Mouse (Mus musculus) heart, embryonic 14.5 days (tissue): ENCODE measurements around the gene Bcl9l. TPM values are rescaled to one million over a fixed set of nuclear protein-coding genes. Genes with fewer than 3 reads are reported as not detected.

ENCODE experiments used
- ATAC-seq: fragments of 200-750 bp; cut with Nextera tagmentation; 2 replicates; pipeline ENCODE4 v1.8.0; 2017; ENCODE audit warnings: low read depth, moderate TSS enrichment; ENCODE audit not compliant: insufficient number of reproducible peaks, insufficient read depth, low FRiP score
- H3K27ac ChIP-seq, 2 experiments: fragments of 200-500 bp in 1 of 2; fragments of 300-500 bp in 1 of 2; sonication (generic) in 1 of 2; replicated peaks in 1 of 2; 2 replicates each; pipeline ENCODE4 v1.5.1; 2012 to 2014; ENCODE audit warnings: low read depth in 2 of 2, low read length in 2 of 2, control low read depth in 1 of 2, mild to moderate bottlenecking in 1 of 2, mixed read lengths in 1 of 2; ENCODE audit not compliant: control insufficient read depth in 1 of 2, insufficient read depth in 1 of 2
- H3K27me3 ChIP-seq: fragments of 300-500 bp; sonication (generic); 2 replicates; pipeline ENCODE4 v1.6.1; 2014; ENCODE audit warnings: mild to moderate bottlenecking, low read length, control low read depth; ENCODE audit not compliant: control insufficient read depth, insufficient read depth
- H3K36me3 ChIP-seq: fragments of 300-500 bp; sonication (generic); 2 replicates; pipeline ENCODE4 v1.6.1; 2014; ENCODE audit warnings: mild to moderate bottlenecking, control low read depth, low read length, mixed read lengths; ENCODE audit not compliant: control insufficient read depth, insufficient read depth
- H3K4me1 ChIP-seq, 2 experiments: fragments of 200-500 bp in 1 of 2; fragments of 300-500 bp in 1 of 2; sonication (generic) in 1 of 2; 2 replicates each; pipeline ENCODE4 v1.6.1; 2012 to 2014; ENCODE audit warnings: low read length in 2 of 2, control low read depth in 1 of 2, mixed read lengths in 1 of 2; ENCODE audit not compliant: control insufficient read depth in 2 of 2, insufficient read depth in 2 of 2
- H3K4me2 ChIP-seq: fragments of 300-500 bp; sonication (generic); 2 replicates; pipeline ENCODE4 v1.6.1; 2014; ENCODE audit warnings: mild to moderate bottlenecking, low read length
- H3K4me3 ChIP-seq, 2 experiments: fragments of 200-500 bp in 1 of 2; fragments of 300-500 bp in 1 of 2; sonication (generic) in 1 of 2; 2 replicates each; pipeline ENCODE4 v1.5.1; 2012 to 2014; ENCODE audit warnings: low read length in 2 of 2, mild to moderate bottlenecking in 2 of 2, control low read depth in 1 of 2, low read depth in 1 of 2, moderate library complexity in 1 of 2; ENCODE audit not compliant: control insufficient read depth in 1 of 2, insufficient read depth in 1 of 2
- H3K9ac ChIP-seq: fragments of 300-500 bp; sonication (generic); 2 replicates; pipeline ENCODE4 v1.6.1; 2014; ENCODE audit warnings: mild to moderate bottlenecking, low read length
- H3K9me3 ChIP-seq: fragments of 300-500 bp; sonication (generic); 2 replicates; pipeline ENCODE4 v1.6.1; 2016; ENCODE audit warnings: low read length, control low read depth; ENCODE audit not compliant: control insufficient read depth
- WGBS: fragments of 180-500 bp; shearing (Covaris S2); extraction: QIAGEN DNeasy Blood & Tissue Kit; methylation state at CpG from one replicate; pipeline ENCODE4 v1.1.7; 2014; 5-methylcytosine and 5-hydroxymethylcytosine counted together
- polyA plus RNA-seq: library from polyadenylated mRNA; unstranded; fragments of >200 nt; fragmentation: Nextera tagmentation; extraction: Ambion mirVana; gene quantifications from 2 replicates; pipeline ENCODE4 v1.2.1, GENCODE M21; 2014

Gene Bcl9l
- polyA plus RNA-seq, 1 experiment from 2014 or later: 12.5 TPM

DNA sequence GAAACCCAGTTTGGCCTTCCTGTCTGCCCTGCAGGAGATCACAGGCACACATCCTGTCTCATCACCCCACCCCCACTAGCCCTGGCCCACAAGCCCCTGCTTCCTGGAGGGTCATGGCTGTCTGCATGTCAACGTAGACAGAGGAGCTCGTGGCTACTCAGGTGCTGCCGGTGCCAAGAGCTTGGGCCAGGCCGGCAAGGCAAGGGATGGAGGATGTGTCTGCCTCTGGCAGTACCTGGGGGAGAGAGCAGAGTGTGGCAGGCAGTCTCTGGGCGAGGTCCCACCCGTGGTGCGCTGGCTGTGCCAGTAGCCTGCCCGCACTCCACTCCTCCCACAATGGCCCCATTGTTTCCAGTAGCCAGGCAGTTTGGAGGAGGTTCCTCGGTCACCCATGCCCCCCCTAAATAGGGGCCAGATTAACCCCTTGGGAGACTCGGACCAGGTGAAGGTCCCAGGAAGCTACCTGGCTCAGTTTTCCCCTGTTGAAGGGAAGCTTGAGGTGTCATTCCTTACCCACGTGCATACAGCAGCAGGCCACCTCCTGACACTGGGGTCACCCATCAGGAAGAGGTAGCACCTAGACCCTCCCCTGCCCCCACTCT is 11.7 kb downstream of the Bcl9l start:
- no peaks in the 10 kb centered on the region for H3K9me3 ChIP-seq
- no peak overlapping the region for H3K4me3 ChIP-seq
- ATAC-seq: no peak
- peak overlapping the region; percentile 52 for H3K4me2 ChIP-seq
- 31% methylated on average over 11 of the region's 11 CpGs for WGBS
- 0 out of 2 replicates have a peak, but pooled peaks cover 8% of the 10 kb centered on the region for H3K36me3 ChIP-seq
- peaks cover 82 to 90% of the 10 kb centered on the region in 2 experiments for H3K4me1 ChIP-seq
- no peaks in the 10 kb centered on the region for H3K27me3 ChIP-seq
- peak overlapping the region; percentile 60 for H3K9ac ChIP-seq
- peak overlapping the region; percentile 91 to 92; a peak in 2 of 4 replicates for H3K27ac ChIP-seq

DNA sequence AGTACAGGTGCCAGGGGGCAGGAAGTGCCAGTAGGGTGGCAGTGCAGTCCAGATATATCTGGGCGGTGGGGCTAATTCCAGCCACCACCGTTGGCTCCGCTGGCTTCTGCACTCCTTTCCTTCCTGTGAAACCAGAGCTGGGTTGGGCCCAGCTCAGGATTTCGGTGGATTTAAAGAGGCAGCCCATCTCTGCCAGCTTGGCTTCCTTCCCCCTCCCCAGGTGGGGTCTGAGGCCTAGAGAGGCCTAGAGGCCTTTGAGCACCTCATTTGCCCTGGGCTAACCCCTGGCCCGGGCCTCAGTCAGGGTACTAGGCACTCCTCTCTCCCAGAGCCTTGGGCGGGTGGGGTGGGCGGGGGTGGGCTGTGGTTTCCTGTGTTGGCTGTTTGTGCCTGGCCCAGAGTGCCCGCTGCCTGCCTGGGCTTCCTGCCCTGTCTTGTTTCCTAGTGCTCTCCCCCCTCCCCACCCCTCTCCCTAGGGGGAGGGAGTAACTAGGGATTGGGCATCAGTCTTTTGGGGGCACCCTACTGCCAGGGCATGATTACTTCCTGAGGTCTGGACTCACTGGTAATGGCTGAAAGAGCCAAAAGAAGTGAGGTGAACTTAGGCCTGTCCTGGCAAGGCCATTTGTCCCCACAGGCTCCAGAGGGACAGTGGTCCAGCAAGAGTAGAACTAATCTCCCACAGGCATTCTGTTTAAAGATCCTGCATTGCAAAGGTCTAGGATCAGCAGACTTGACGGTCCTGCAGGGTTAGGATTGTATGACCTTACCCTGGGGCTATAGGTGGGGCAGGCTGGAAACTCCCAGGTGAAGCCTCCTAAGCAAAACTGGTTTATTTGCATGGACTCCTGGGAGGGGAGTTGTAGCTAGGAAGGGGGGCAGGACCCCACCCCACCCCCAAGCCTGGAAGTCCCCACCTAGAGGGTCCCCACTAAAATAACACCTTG is 12.5 kb downstream of the Bcl9l start:
- Histone ChIP-seq H3K9ac (peak overlapping the region; percentile 60), H3K9me3 (no peaks in the 10 kb centered on the region), H3K4me1 (peaks cover 76 to 88% of the 10 kb centered on the region in 2 experiments), H3K36me3 (0 out of 2 replicates have a peak, but pooled peaks cover 8% of the 10 kb centered on the region), H3K4me2 (peak overlapping the region; percentile 52), H3K27ac (peak overlapping the region in 1 of 2 experiments; percentile 92; a peak in 2 of 4 replicates), H3K4me3 (no peak overlapping the region), H3K27me3 (no peaks in the 10 kb centered on the region)
- 42% methylated on average over 9 of the region's 9 CpGs for WGBS
- no peak for ATAC-seq

DNA sequence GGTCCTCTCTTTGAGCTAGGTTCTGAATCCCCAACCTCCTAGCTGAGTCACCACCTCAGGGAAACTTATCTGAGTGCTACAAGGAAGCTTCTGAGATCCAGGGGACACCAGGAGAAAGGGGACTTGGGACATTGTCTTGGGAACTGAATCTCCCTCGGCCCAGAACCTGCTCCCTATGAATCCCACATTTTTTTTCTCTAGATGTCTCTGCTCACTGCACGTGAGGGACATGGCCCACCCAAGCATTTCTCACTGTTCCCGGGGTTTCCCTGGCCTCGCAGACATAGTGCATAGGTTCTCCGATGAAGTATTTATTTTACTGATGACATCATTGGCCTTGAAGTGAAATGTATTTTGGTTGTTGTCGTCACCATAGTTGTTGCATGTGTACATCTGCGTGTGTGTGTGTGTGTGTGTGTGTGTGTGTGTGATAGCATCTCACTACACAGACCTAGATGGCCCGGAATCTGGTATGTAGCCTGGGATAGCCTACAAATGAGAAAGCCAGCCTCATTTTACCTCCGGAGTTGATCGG is 13.3 kb downstream of the Bcl9l start:
- 82% methylated on average over 10 of the region's 10 CpGs for WGBS
- Histone ChIP-seq H3K36me3 (peaks cover 14% of the 10 kb centered on the region), H3K9ac (no peak overlapping the region)

DNA sequence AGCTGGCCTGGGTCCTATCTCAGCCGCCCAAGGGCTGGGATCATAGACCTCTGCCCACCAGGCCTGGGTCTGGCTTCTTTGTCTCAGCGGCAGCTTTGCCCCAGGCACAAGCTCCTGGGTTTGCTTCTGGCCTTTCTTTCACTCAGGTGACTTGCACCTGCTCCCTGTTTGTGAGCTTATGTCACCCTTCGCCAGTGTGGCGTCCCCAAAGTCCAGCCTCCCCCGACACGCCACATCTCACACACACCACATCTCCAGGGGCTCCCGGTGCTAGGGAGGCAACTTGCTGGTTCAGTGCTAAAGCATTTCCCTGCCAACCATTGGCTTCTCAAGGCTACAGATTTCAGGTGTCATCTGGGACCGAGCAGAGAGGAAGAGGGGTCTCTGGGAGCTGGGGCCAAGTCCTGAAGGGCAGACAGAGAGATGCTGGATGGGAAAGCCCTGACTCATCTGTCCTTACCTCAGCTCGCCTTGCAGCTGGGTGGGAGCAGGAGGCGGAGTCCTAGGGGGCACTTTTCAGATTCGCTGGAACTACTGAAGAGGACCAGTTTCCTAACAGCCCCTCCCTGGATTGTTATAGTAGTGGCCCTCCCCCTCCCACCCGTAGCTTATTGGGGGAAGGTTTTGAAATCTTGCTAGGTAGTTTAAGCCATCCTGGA is 14.3 kb downstream of the Bcl9l start:
- H3K27me3 ChIP-seq: no peaks in the 10 kb centered on the region
- 53% methylated on average over 12 of the region's 12 CpGs for WGBS
- H3K27ac ChIP-seq: peak overlapping the region in 1 of 2 experiments; percentile 99; a peak in 2 of 4 replicates
- H3K9me3 ChIP-seq: no peaks in the 10 kb centered on the region
- no peak overlapping the region for H3K4me3 ChIP-seq
- H3K9ac ChIP-seq: peak overlapping the region; percentile 77; the same call in 1 of the 2 replicates
- peaks cover 18% of the 10 kb centered on the region for H3K36me3 ChIP-seq
- H3K4me1 ChIP-seq: peaks cover 77 to 91% of the 10 kb centered on the region in 2 experiments
- no peak for ATAC-seq
- H3K4me2 ChIP-seq: peak overlapping the region; percentile 95; the same call in 1 of the 2 replicates

More for the DNA sequence above, 13.3 kb downstream of the Bcl9l start:
- no peak overlapping the region for H3K4me3 ChIP-seq
- no peak overlapping the region for H3K4me2 ChIP-seq
- peaks cover 76 to 88% of the 10 kb centered on the region in 2 experiments for H3K4me1 ChIP-seq
- no peaks in the 10 kb centered on the region for H3K9me3 ChIP-seq
- no peaks in the 10 kb centered on the region for H3K27me3 ChIP-seq
- peak overlapping the region in 1 of 2 experiments; percentile 92; a peak in 1 of 4 replicates for H3K27ac ChIP-seq
- no peak for ATAC-seq

DNA sequence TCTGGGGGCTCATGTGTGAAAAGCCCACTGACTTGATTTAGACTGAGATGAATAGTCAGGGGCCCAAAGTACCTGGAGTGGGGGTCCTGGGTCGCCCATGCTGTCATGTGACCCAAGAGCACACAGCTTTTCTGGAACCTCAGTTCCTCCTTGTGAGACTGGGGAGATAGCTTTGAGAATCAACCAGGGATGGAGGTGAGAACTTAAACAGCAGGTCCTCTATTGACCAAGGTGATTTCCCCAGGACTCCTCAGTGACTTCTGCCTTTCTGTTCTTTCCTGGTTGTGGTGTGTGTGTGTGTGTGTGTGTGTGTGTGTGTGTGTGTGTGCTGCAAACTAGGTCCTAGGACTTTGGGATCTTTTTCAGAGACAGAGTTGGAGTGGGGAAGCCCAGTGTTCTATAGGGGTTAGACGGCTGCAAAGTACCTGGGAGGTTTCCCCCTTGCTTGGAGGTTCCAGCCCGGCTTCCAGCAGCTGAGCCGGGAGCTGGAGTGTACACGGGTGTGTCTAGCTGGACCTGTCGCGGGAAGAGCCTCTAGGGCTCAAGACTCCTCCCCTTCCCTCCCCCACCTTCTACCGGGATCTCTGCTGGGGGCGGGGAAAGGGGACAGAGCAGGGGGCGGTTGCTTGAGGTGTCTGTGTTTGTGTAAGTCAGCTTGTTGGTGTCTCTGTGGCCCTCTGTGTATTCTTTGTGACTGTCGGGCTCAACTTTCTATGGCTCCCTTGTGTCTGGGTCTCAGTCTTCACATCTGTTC is 15.2 kb downstream of the Bcl9l start:
- peaks cover 23% of the 10 kb centered on the region for H3K36me3 ChIP-seq
- peaks cover 70 to 84% of the 10 kb centered on the region in 2 experiments for H3K4me1 ChIP-seq
- peak overlapping the region; percentile 98 to 99 for H3K27ac ChIP-seq
- peak overlapping the region; percentile 95 for H3K4me2 ChIP-seq
- 3% methylated on average over 11 of the region's 11 CpGs for WGBS
- ATAC-seq: peak; percentile 15; the same call in 1 of the 2 replicates
- H3K27me3 ChIP-seq: no peaks in the 10 kb centered on the region
- H3K9ac ChIP-seq: peak overlapping the region; percentile 77
- H3K9me3 ChIP-seq: no peaks in the 10 kb centered on the region
- H3K4me3 ChIP-seq: peak overlapping the region; percentile 43 to 47

DNA sequence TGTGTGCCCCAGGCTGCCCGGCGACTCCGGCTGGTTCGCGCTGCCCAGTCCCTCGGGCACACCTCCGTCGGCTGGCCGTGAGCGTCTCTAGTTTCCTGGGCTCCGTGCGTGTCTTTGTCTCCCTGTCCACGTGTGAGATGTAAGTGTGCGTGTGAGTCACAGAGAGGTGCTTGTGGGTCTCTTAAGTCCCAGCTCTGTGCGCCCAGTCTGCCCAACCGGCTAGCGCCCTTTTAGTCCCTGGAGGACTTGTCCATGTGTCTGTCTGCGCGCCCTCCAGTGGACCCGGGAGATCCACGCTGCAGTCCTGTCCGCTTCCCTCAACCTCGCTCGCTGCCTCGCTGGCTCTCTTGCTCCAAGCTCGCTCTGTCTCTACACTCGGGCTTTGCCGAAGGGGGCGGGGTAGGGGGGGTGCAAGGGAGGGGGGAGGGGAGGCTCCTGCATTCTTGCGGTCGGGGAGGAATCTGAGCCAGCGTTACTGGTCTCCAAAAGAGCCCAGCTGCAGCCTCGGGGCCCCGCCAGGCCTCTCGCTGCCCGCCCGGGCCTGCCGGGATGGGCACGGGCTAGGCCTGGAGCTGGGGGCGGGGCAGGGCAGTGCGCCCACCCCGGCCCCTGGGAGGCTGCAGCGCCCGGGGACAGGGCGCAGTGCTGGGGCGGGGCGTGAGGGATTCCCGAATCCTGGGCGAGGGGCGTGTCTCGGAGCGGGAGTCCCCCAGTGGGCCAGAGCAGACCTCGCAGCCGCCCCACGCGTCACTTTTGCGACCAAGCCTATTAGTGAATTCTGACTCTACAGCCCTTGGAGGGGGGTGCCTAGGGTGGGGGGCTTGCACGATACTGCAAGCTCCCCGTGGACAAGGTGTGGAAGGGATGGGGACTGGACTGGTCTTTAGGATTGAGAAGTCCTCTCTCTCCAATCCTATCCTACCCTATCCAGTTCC is 16.1 kb downstream of the Bcl9l start:
- peak overlapping the region; percentile 43 to 55 for H3K4me3 ChIP-seq
- H3K4me1 ChIP-seq: peaks cover 61 to 75% of the 10 kb centered on the region in 2 experiments
- peak overlapping the region; percentile 77 for H3K9ac ChIP-seq
- H3K27me3 ChIP-seq: no peaks in the 10 kb centered on the region
- peak overlapping the region; percentile 95 for H3K4me2 ChIP-seq
- peaks cover 31% of the 10 kb centered on the region for H3K36me3 ChIP-seq
- peak; percentile 78 for ATAC-seq
- H3K27ac ChIP-seq: peak overlapping the region; percentile 98 to 99
- under 1% methylated on average over 59 of the region's 59 CpGs for WGBS
- H3K9me3 ChIP-seq: no peaks in the 10 kb centered on the region
